Mouse (Mus musculus) thymus, adult 2 months (tissue): ENCODE measurements around the gene Gan. TPM values are rescaled to one million over a fixed set of nuclear protein-coding genes. Genes with fewer than 3 reads are reported as not detected.

Experiments used
- DNase-seq: peaks from one replicate; pipeline ENCODE4 v3.0.0; 2021
- H3K27ac ChIP-seq: fragments of 200-500 bp; 2 replicates; pipeline ENCODE4 v1.5.1; 2012; ENCODE audit warnings: low read length, control low read depth; ENCODE audit not compliant: control insufficient read depth, insufficient read depth
- H3K27me3 ChIP-seq: fragments of 200-500 bp; 2 replicates; pipeline ENCODE4 v1.6.1; 2012; ENCODE audit warnings: mild to moderate bottlenecking, low read length, moderate library complexity, mixed read lengths; ENCODE audit not compliant: control insufficient read depth, insufficient read depth
- H3K36me3 ChIP-seq: fragments of 200-500 bp; 2 replicates; pipeline ENCODE4 v1.6.1; 2012; ENCODE audit warnings: mild to moderate bottlenecking, low read length, moderate library complexity; ENCODE audit not compliant: control insufficient read depth, insufficient read depth
- H3K4me1 ChIP-seq: fragments of 200-500 bp; replicated peaks from 2 replicates; pipeline ENCODE4 v1.6.1; 2012; ENCODE audit warnings: low read length; ENCODE audit not compliant: control insufficient read depth, insufficient read depth
- H3K4me3 ChIP-seq: fragments of 200-500 bp; 2 replicates; pipeline ENCODE4 v1.5.1; 2012; ENCODE audit warnings: mild to moderate bottlenecking, low read length, control low read depth, moderate library complexity; ENCODE audit not compliant: control insufficient read depth, insufficient read depth
- CTCF ChIP-seq: fragments of 200-500 bp; IDR thresholded peaks from 2 replicates; pipeline ENCODE4 v1.5.1; 2012; ENCODE audit warnings: mild to moderate bottlenecking, control low read depth, low read length, moderate library complexity, borderline replicate concordance; ENCODE audit not compliant: control insufficient read depth, poor library complexity, insufficient read depth; ENCODE audit errors: extremely low read depth
- POLR2A ChIP-seq: fragments of 200-500 bp; IDR thresholded peaks from 2 replicates; pipeline ENCODE4 v1.6.1; 2012; ENCODE audit warnings: mild to moderate bottlenecking, low read length, control low read depth, moderate library complexity; ENCODE audit not compliant: control insufficient read depth, poor library complexity, insufficient read depth; ENCODE audit errors: extremely low read depth
- WGBS: fragments of 180-500 bp; shearing (Covaris S2); methylation state at CpG from one replicate; pipeline ENCODE4 v1.1.7; 2018; 5-methylcytosine and 5-hydroxymethylcytosine counted together
- polyA plus RNA-seq: library from polyadenylated mRNA; depleted of rRNA; stranded (reverse); fragments of >200 nt; gene quantifications from 2 replicates; pipeline ENCODE4 v1.2.3, GENCODE M21; 2012; rRNA removed

The Gan gene
- polyA plus RNA-seq, 1 experiment: 6.3 TPM

- Histone ChIP-seq H3K36me3 (no peaks in the 10 kb centered on the region), H3K4me3 (no peak overlapping the region), H3K27me3 (no peaks in the 10 kb centered on the region), H3K4me1 (peaks cover 62% of the 10 kb centered on the region), H3K27ac (no peak overlapping the region)
- TF ChIP-seq CTCF (no peak), POLR2A (no peak)
- 42% methylated on average over 8 of the region's 8 CpGs for WGBS
- DNase-seq: no peak
These were observed 104.8 kb downstream of the Gan start for GRCm38 (mm10) chr8:117262685-117263084.

GRCm38 (mm10) chr8:117263442-117263841 is 105.5 kb downstream of the Gan start:
- TF ChIP-seq POLR2A: no peak
- TF ChIP-seq CTCF: no peak
- no peak for DNase-seq
- 46% methylated on average over 6 of the region's 6 CpGs for WGBS
- no peaks in the 10 kb centered on the region for H3K36me3 ChIP-seq
- no peak overlapping the region for H3K27ac ChIP-seq
- H3K27me3 ChIP-seq: no peaks in the 10 kb centered on the region
- no peak overlapping the region for H3K4me3 ChIP-seq
- H3K4me1 ChIP-seq: peaks cover 67% of the 10 kb centered on the region

- 96% methylated on average over 5 of the region's 5 CpGs for WGBS
- H3K36me3 ChIP-seq: no peaks in the 10 kb centered on the region
- no peak for DNase-seq
These were observed 107.1 kb downstream of the Gan start for GRCm38 (mm10) chr8:117265079-117265478.

More at GRCm38 (mm10) chr8:117265079-117265478, 107.1 kb downstream of the Gan start:
- TF ChIP-seq CTCF: no peak
- TF ChIP-seq POLR2A: no peak
- Histone ChIP-seq H3K27me3 (no peaks in the 10 kb centered on the region), H3K27ac (no peak overlapping the region), H3K4me1 (peaks cover 50% of the 10 kb centered on the region), H3K4me3 (no peak overlapping the region)

Other genes with a start within 250 kb of the Gan start
- gene Cmc2, start 236.7 kb upstream of the Gan start, polyA plus RNA-seq: 16.2 and 18.9 TPM in 2 replicates
- gene Cenpn, start 236.4 kb upstream of the Gan start, polyA plus RNA-seq: 20.5 and 22.7 TPM in 2 replicates
- gene Atmin, start 214.7 kb upstream of the Gan start, polyA plus RNA-seq: 20.8 and 28.0 TPM in 2 replicates
- 0.53 and 0.55 TPM in 2 replicates for gene 1700030J22Rik, start 179.2 kb upstream of the Gan start, polyA plus RNA-seq
- 14.7 and 16.0 TPM in 2 replicates for gene Gcsh, start 164.6 kb upstream of the Gan start, polyA plus RNA-seq
- 0.09 and 0.16 TPM in 2 replicates for gene Pkd1l2, start 75.7 kb upstream of the Gan start, polyA plus RNA-seq
- gene Bco1, start 62.3 kb upstream of the Gan start, polyA plus RNA-seq: 0.06 and 0.07 TPM in 2 replicates
- 103 and 134 TPM in 2 replicates for gene Cmip, start 98.9 kb downstream of the Gan start, polyA plus RNA-seq